Mouse (Mus musculus): Measurements from ENCODE around the gene Zfhx2. TPM values are rescaled to one million over a fixed set of nuclear protein-coding genes. Genes with fewer than 3 reads are reported as not detected.

Zfhx2 gene
- polyA plus RNA-seq, 1 experiment: 4.4 TPM

DNA sequence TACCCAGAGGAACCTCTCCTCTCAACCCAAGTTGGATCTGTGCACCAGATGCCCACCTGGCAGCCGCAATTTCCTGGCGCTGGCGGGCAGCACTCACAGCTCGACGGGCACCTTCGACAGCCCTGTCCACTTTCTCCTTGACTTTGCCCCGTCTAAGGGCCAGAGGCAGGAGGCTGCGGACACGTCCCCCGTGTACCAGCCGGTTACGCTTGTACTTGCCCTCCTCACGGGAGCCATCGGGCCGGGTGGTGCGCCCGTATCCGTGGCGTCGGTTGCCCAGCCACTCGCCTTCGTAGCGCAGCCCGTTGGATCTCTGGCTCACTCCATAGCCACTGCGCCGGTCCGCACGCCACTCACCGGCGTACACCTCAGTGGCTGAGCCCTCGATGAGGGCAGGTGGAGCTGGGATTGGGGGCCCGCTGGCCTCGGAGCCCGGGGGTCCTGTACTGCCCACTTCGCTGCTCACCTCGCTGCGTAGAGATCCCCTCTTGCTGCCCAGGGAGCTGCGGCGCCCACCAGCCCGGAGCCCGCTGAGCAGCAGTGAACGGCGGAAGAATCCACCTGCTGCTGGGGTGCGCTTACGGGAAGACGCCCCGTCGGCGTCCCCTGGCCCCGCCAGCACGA is 21.3 kb upstream of the Zfhx2 start:
- H3K27ac ChIP-seq (ENCODE audit: control insufficient read depth, insufficient read depth, low read depth, low read length): no peak overlapping the region
- no peaks in the 10 kb centered on the region for H3K36me3 ChIP-seq (ENCODE audit: control insufficient read depth, insufficient read depth, low read length)
- no peaks in the 10 kb centered on the region; the same call in 1 of the 2 replicates for H3K27me3 ChIP-seq (ENCODE audit: control insufficient read depth, insufficient read depth, low read length)
- peak overlapping the region; percentile 25; the same call in 1 of the 2 replicates for H3K4me3 ChIP-seq (ENCODE audit: control insufficient read depth, low read depth, low read length)
- TF ChIP-seq CTCF (IDR thresholded peaks at IDR 0.05; ENCODE audit: control insufficient read depth, insufficient read depth, insufficient replicate concordance, low read depth, low read length) (no peak), POLR2A (IDR thresholded peaks at IDR 0.05; ENCODE audit: control insufficient read depth, low read depth, low read length) (no peak)
- peaks cover 28% of the 10 kb centered on the region for H3K4me1 ChIP-seq (ENCODE audit: control insufficient read depth, insufficient read depth, low read length)

GRCm38 (mm10) chr14:55111720-55112119 is 19.6 kb upstream of the Zfhx2 start:
- H3K27ac ChIP-seq (ENCODE audit: control insufficient read depth, insufficient read depth, low read depth, low read length): no peak overlapping the region
- H3K36me3 ChIP-seq (ENCODE audit: control insufficient read depth, insufficient read depth, low read length): no peaks in the 10 kb centered on the region
- H3K4me3 ChIP-seq (ENCODE audit: control insufficient read depth, low read depth, low read length): no peak overlapping the region
- no peaks in the 10 kb centered on the region; the same call in 1 of the 2 replicates for H3K27me3 ChIP-seq (ENCODE audit: control insufficient read depth, insufficient read depth, low read length)
- TF ChIP-seq POLR2A (IDR thresholded peaks at IDR 0.05; ENCODE audit: control insufficient read depth, low read depth, low read length) (no peak), CTCF (IDR thresholded peaks at IDR 0.05; ENCODE audit: control insufficient read depth, insufficient read depth, insufficient replicate concordance, low read depth, low read length) (no peak)
- peaks cover 35% of the 10 kb centered on the region for H3K4me1 ChIP-seq (ENCODE audit: control insufficient read depth, insufficient read depth, low read length)

GRCm38 (mm10) chr14:55110076-55110475 is 18.0 kb upstream of the Zfhx2 start:
- TF ChIP-seq CTCF (IDR thresholded peaks at IDR 0.05; ENCODE audit: control insufficient read depth, insufficient read depth, insufficient replicate concordance, low read depth, low read length) (no peak), POLR2A (IDR thresholded peaks at IDR 0.05; ENCODE audit: control insufficient read depth, low read depth, low read length) (no peak)
- Histone ChIP-seq H3K27ac (ENCODE audit: control insufficient read depth, insufficient read depth, low read depth, low read length) (no peak overlapping the region), H3K4me1 (ENCODE audit: control insufficient read depth, insufficient read depth, low read length) (peaks cover 37% of the 10 kb centered on the region), H3K27me3 (ENCODE audit: control insufficient read depth, insufficient read depth, low read length) (no peaks in the 10 kb centered on the region; the same call in 1 of the 2 replicates), H3K36me3 (ENCODE audit: control insufficient read depth, insufficient read depth, low read length) (no peaks in the 10 kb centered on the region), H3K4me3 (ENCODE audit: control insufficient read depth, low read depth, low read length) (no peak overlapping the region; the same call in 1 of the 2 replicates)

- no peak overlapping the region for H3K27ac ChIP-seq (ENCODE audit: control insufficient read depth, insufficient read depth, low read depth, low read length)
- H3K4me3 ChIP-seq (ENCODE audit: control insufficient read depth, low read depth, low read length): peak overlapping the region; percentile 37; the same call in 1 of the 2 replicates
- H3K4me1 ChIP-seq (ENCODE audit: control insufficient read depth, insufficient read depth, low read length): peaks cover 37% of the 10 kb centered on the region
- TF ChIP-seq CTCF (IDR thresholded peaks at IDR 0.05; ENCODE audit: control insufficient read depth, insufficient read depth, insufficient replicate concordance, low read depth, low read length): no peak
- no peak for TF ChIP-seq POLR2A (IDR thresholded peaks at IDR 0.05; ENCODE audit: control insufficient read depth, low read depth, low read length)
- no peaks in the 10 kb centered on the region for H3K36me3 ChIP-seq (ENCODE audit: control insufficient read depth, insufficient read depth, low read length)
- no peaks in the 10 kb centered on the region for H3K27me3 ChIP-seq (ENCODE audit: control insufficient read depth, insufficient read depth, low read length)
Measured at GRCm38 (mm10) chr14:55109048-55109873, 17.1 kb upstream of the Zfhx2 start.

GRCm38 (mm10) chr14:55108202-55108870 is 16.2 kb upstream of the Zfhx2 start:
- Histone ChIP-seq H3K36me3 (ENCODE audit: control insufficient read depth, insufficient read depth, low read length) (no peaks in the 10 kb centered on the region), H3K27ac (ENCODE audit: control insufficient read depth, insufficient read depth, low read depth, low read length) (no peak overlapping the region), H3K27me3 (ENCODE audit: control insufficient read depth, insufficient read depth, low read length) (no peaks in the 10 kb centered on the region), H3K4me1 (ENCODE audit: control insufficient read depth, insufficient read depth, low read length) (peaks cover 31% of the 10 kb centered on the region), H3K4me3 (ENCODE audit: control insufficient read depth, low read depth, low read length) (peak overlapping the region; percentile 49)
- TF ChIP-seq CTCF (IDR thresholded peaks at IDR 0.05; ENCODE audit: control insufficient read depth, insufficient read depth, insufficient replicate concordance, low read depth, low read length) (no peak), POLR2A (IDR thresholded peaks at IDR 0.05; ENCODE audit: control insufficient read depth, low read depth, low read length) (peak; percentile 31; the same call in 1 of the 2 replicates)

- TF ChIP-seq CTCF (IDR thresholded peaks at IDR 0.05; ENCODE audit: control insufficient read depth, insufficient read depth, insufficient replicate concordance, low read depth, low read length) (no peak), POLR2A (IDR thresholded peaks at IDR 0.05; ENCODE audit: control insufficient read depth, low read depth, low read length) (no peak)
- no peaks in the 10 kb centered on the region for H3K27me3 ChIP-seq (ENCODE audit: control insufficient read depth, insufficient read depth, low read length)
- H3K27ac ChIP-seq (ENCODE audit: control insufficient read depth, insufficient read depth, low read depth, low read length): no peak overlapping the region
- peaks cover 31% of the 10 kb centered on the region for H3K4me1 ChIP-seq (ENCODE audit: control insufficient read depth, insufficient read depth, low read length)
- H3K36me3 ChIP-seq (ENCODE audit: control insufficient read depth, insufficient read depth, low read length): no peaks in the 10 kb centered on the region
- no peak overlapping the region for H3K4me3 ChIP-seq (ENCODE audit: control insufficient read depth, low read depth, low read length)
Measured at GRCm38 (mm10) chr14:55106990-55107389, 14.9 kb upstream of the Zfhx2 start.
